Mouse (Mus musculus) myocyte (in vitro differentiated cells): ENCODE measurements around the gene Hist1h4d. TPM values are rescaled to one million over a fixed set of nuclear protein-coding genes. Genes with fewer than 3 reads are reported as not detected.

Experiments
- H3K27me3 ChIP-seq: one replicate; pipeline ENCODE4 v1.6.1; 2011; ENCODE audit not compliant: control insufficient read depth, insufficient read depth, insufficient read length
- H3K36me3 ChIP-seq: one replicate; pipeline ENCODE4 v1.6.1; 2011; ENCODE audit not compliant: control insufficient read depth, insufficient read depth
- H3K4me2 ChIP-seq: one replicate; pipeline ENCODE4 v1.6.1; 2011; ENCODE audit warnings: low read depth, control low read depth
- H3K4me3 ChIP-seq: one replicate; pipeline ENCODE4 v1.5.1; 2011; ENCODE audit warnings: mild to moderate bottlenecking, control low read depth, moderate library complexity
- H3K79me2 ChIP-seq: one replicate; pipeline ENCODE4 v1.6.1; 2011; ENCODE audit not compliant: control insufficient read depth, insufficient read depth
- H3ac ChIP-seq: one replicate; pipeline ENCODE4 v1.6.1; 2011; ENCODE audit not compliant: control insufficient read depth, insufficient read length
- CEBPB ChIP-seq: IDR thresholded peaks from 2 replicates; pipeline ENCODE4 v1.6.1; 2011; ENCODE audit warnings: mild to moderate bottlenecking, moderate library complexity; ENCODE audit not compliant: poor library complexity, insufficient read depth, severe bottlenecking
- E2F4 ChIP-seq: IDR thresholded peaks from one replicate; pipeline ENCODE4 v1.6.1; 2011; ENCODE audit warnings: mild to moderate bottlenecking, control low read depth, moderate library complexity; ENCODE audit not compliant: insufficient read depth
- MAX ChIP-seq: IDR thresholded peaks from one replicate; pipeline ENCODE4 v1.6.1; 2011; ENCODE audit warnings: low read depth, mild to moderate bottlenecking, control low read depth
- MYOD1 ChIP-seq, 3 experiments: IDR thresholded peaks; one replicate each; pipeline ENCODE4 v1.6.1; 2011; ENCODE audit warnings: control low read depth in 2 of 3, low read depth in 2 of 3, mild to moderate bottlenecking in 2 of 3, moderate library complexity in 1 of 3; ENCODE audit not compliant: insufficient read length in 2 of 3, control insufficient read depth in 1 of 3
- MYOG ChIP-seq, 3 experiments: IDR thresholded peaks; one replicate each; pipeline ENCODE4 v1.6.1; 2011; ENCODE audit warnings: control low read depth in 2 of 3, low read depth in 2 of 3, mild to moderate bottlenecking in 2 of 3; ENCODE audit not compliant: insufficient read length in 2 of 3, control insufficient read depth in 1 of 3, insufficient read depth in 1 of 3
- POLR2A ChIP-seq: IDR thresholded peaks from one replicate; pipeline ENCODE4 v1.6.1; 2011; ENCODE audit warnings: low read depth, mild to moderate bottlenecking, control low read depth, moderate library complexity; ENCODE audit not compliant: insufficient read length
- POLR2AphosphoS2 ChIP-seq: IDR thresholded peaks from one replicate; pipeline ENCODE4 v1.6.1; 2011; ENCODE audit warnings: low read depth, control low read depth; ENCODE audit not compliant: insufficient read length
- REST ChIP-seq: IDR thresholded peaks from one replicate; pipeline ENCODE4 v1.6.1; 2011; ENCODE audit warnings: mild to moderate bottlenecking, control low read depth, moderate library complexity; ENCODE audit not compliant: insufficient read depth, insufficient read length
- SRF ChIP-seq: IDR thresholded peaks from one replicate; pipeline ENCODE4 v1.6.1; 2011; ENCODE audit warnings: low read depth; ENCODE audit not compliant: control insufficient read depth, insufficient read length
- TCF12 ChIP-seq: IDR thresholded peaks from one replicate; pipeline ENCODE4 v1.6.1; 2011; ENCODE audit warnings: mild to moderate bottlenecking, control low read depth; ENCODE audit not compliant: poor library complexity, insufficient read depth, severe bottlenecking
- TCF3 ChIP-seq: IDR thresholded peaks from one replicate; pipeline ENCODE4 v1.6.1; 2011; ENCODE audit warnings: low read depth, control low read depth; ENCODE audit not compliant: insufficient read length
- USF1 ChIP-seq: IDR thresholded peaks from one replicate; pipeline ENCODE4 v1.6.1; 2011; ENCODE audit warnings: low read depth, mild to moderate bottlenecking, control low read depth, moderate library complexity
- polyA plus RNA-seq: library from polyadenylated mRNA; unstranded; fragments of >200 nt; fragmentation: generic; extraction: Trizol; gene quantifications from one replicate; pipeline ENCODE4 v1.2.1, GENCODE M21; 2012; ENCODE audit warnings: missing spikeins

The Hist1h4d gene
- polyA plus RNA-seq, 1 experiment, result 1.8 TPM

GRCm38 (mm10) chr13:23582219-23583056 is 1.0 kb downstream of the Hist1h4d start:
- H3K36me3 ChIP-seq, result no peaks in the 10 kb centered on the region
- H3K27me3 ChIP-seq, result no peaks in the 10 kb centered on the region
- H3K79me2 ChIP-seq, result no peaks in the 10 kb centered on the region
- TF ChIP-seq TCF12 (no peak), REST (no peak), SRF (no peak), MYOD1 (IDR thresholded peaks at IDR 0.05; ENCODE audit: control insufficient read depth in 1 of 3, insufficient read length in 2 of 3, low read depth in 2 of 3) (no peak), POLR2A (no peak), MAX (no peak), MYOG (IDR thresholded peaks at IDR 0.05; ENCODE audit: control insufficient read depth in 1 of 3, insufficient read depth in 1 of 3, insufficient read length in 2 of 3, low read depth in 2 of 3) (no peak), CEBPB (no peak), TCF3 (no peak), E2F4 (no peak), POLR2AphosphoS2 (no peak), USF1 (no peak)
- H3ac ChIP-seq, result no peak overlapping the region
- H3K4me2 ChIP-seq, result peak overlapping the region; percentile 96
- peak overlapping the region; percentile 24 for H3K4me3 ChIP-seq

- H3ac ChIP-seq, result no peak overlapping the region
- no peaks in the 10 kb centered on the region for H3K79me2 ChIP-seq
- peak overlapping the region; percentile 96 for H3K4me2 ChIP-seq
- no peaks in the 10 kb centered on the region for H3K27me3 ChIP-seq
- H3K4me3 ChIP-seq, result peak overlapping the region; percentile 33
- H3K36me3 ChIP-seq, result no peaks in the 10 kb centered on the region
- TF ChIP-seq TCF3 (no peak), POLR2AphosphoS2 (peak; percentile 14), POLR2A (no peak), SRF (no peak)
These were observed 2.1 kb downstream of the Hist1h4d start for GRCm38 (mm10) chr13:23583387-23584068.

- TF ChIP-seq TCF12 (no peak), MAX (no peak), USF1 (no peak), SRF (no peak), E2F4 (no peak), REST (no peak), MYOD1 (IDR thresholded peaks at IDR 0.05; ENCODE audit: control insufficient read depth in 1 of 3, insufficient read length in 2 of 3, low read depth in 2 of 3) (no peak), TCF3 (no peak), POLR2A (no peak), POLR2AphosphoS2 (no peak), MYOG (IDR thresholded peaks at IDR 0.05; ENCODE audit: control insufficient read depth in 1 of 3, insufficient read depth in 1 of 3, insufficient read length in 2 of 3, low read depth in 2 of 3) (no peak), CEBPB (no peak)
- Histone ChIP-seq H3K4me3 (peak overlapping the region; percentile 33), H3K27me3 (no peaks in the 10 kb centered on the region), H3K4me2 (peak overlapping the region; percentile 96), H3K79me2 (no peaks in the 10 kb centered on the region), H3ac (no peak overlapping the region), H3K36me3 (no peaks in the 10 kb centered on the region)
These were observed 2.9 kb downstream of the Hist1h4d start for GRCm38 (mm10) chr13:23584331-23584730.

DNA sequence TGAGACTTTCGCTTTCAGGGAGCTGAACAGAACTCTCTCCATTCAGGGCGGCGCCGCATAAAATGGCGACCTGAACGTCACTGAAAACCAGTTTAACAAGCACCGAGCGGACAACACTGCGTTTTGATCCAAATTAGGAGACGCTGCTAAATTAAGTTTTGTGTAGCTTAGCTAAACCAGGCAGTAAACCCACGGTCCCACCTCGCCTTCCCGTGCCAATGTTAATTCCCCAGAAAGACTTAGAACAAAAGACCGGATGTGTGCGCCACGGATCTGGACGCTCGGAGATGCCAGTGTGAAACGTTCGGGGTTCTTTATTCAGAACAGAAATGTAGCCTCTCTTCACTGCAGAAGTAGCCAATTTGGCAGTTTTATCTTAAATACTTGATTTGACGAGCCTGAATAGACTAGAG is 3.6 kb downstream of the Hist1h4d start:
- Histone ChIP-seq H3K4me2 (peak overlapping the region; percentile 96), H3K27me3 (no peaks in the 10 kb centered on the region), H3K36me3 (no peaks in the 10 kb centered on the region), H3K4me3 (peak overlapping the region; percentile 33), H3ac (no peak overlapping the region), H3K79me2 (no peaks in the 10 kb centered on the region)
- peak; percentile 79 for TF ChIP-seq POLR2AphosphoS2
- TF ChIP-seq REST, result no peak
- no peak for TF ChIP-seq MYOG (IDR thresholded peaks at IDR 0.05; ENCODE audit: control insufficient read depth in 1 of 3, insufficient read depth in 1 of 3, insufficient read length in 2 of 3, low read depth in 2 of 3)
- no peak for TF ChIP-seq USF1
- TF ChIP-seq SRF, result no peak
- no peak for TF ChIP-seq MYOD1 (IDR thresholded peaks at IDR 0.05; ENCODE audit: control insufficient read depth in 1 of 3, insufficient read length in 2 of 3, low read depth in 2 of 3)
- TF ChIP-seq TCF3, result no peak
- no peak for TF ChIP-seq MAX
- TF ChIP-seq E2F4, result no peak
- TF ChIP-seq TCF12, result no peak
- peak; percentile 56 for TF ChIP-seq POLR2A
